Mouse (Mus musculus): ENCODE measurements around the gene Ubap1l.

- no peak for TF ChIP-seq CTCF (IDR thresholded peaks at IDR 0.05; ENCODE audit: extremely low read depth, insufficient read depth, low read length)
- no peak for TF ChIP-seq POLR2A (IDR thresholded peaks at IDR 0.05; ENCODE audit: extremely low read depth, insufficient read depth, low read length)
Measured at GRCm38 (mm10) chr9:65407861-65408260, 47.0 kb downstream of the Ubap1l start.
